Mouse (Mus musculus): ENCODE results near the gene Mthfs. TPM values are rescaled to one million over a fixed set of nuclear protein-coding genes. Genes with fewer than 3 reads are reported as not detected.

The Mthfs gene
- total RNA-seq, 2 experiments from 2014 or later, result 27.3 to 38.3 TPM

DNA sequence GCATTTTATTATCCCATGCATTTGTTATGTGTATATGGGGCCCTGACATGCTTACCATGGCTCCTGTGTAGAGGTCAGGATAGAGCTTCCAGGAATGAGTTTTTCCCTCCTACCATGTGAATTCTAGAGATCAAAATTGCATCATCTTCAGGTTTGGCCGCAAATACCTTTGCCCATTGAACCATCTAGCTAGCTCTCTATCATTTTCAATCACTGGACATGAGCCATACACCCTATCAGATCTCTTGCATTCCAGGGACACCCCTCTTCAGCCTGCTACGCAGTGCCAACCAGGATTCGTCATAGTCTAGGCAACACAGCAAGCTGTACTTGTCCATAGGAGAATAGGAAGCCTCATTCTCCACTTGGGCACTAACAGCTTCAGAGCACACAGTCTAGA, 53.5 kb downstream of the Mthfs start:
- intact Hi-C loops (cut with DNase I), result no loop called here
- DNase-seq (ENCODE audit: extremely low spot score in 1 of 2, low spot score in 2 of 2), result no peak
- H3K27ac ChIP-seq, result no peak overlapping the region
- TF ChIP-seq CTCF (IDR thresholded peaks at IDR 0.05), result no peak
- no peak overlapping the region for H3K4me3 ChIP-seq

DNA sequence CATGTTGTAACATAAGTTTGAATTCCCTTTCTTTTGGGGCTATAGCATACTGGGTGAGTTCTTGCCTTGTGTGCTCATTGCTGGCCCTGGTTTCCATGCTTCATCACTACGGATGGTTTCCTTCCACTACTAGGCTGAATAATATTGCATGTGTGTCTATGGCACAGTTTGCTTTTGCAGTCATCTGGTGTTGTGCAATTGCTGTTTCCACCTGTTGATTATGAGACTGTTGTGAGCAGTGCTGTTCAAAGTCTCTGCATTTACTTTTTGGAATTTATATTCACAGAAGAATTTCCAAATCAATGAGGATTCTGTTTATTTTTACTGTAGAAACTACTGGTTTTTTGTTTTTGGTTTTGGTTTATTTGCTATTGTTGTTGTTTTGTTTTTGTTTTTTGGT, 54.1 kb downstream of the Mthfs start:
- intact Hi-C loops (cut with DNase I), result no loop called here
- no peak overlapping the region for H3K4me3 ChIP-seq
- no peak for DNase-seq (ENCODE audit: extremely low spot score in 1 of 2, low spot score in 2 of 2)
- TF ChIP-seq CTCF (IDR thresholded peaks at IDR 0.05), result no peak
- no peak overlapping the region for H3K27ac ChIP-seq

DNA sequence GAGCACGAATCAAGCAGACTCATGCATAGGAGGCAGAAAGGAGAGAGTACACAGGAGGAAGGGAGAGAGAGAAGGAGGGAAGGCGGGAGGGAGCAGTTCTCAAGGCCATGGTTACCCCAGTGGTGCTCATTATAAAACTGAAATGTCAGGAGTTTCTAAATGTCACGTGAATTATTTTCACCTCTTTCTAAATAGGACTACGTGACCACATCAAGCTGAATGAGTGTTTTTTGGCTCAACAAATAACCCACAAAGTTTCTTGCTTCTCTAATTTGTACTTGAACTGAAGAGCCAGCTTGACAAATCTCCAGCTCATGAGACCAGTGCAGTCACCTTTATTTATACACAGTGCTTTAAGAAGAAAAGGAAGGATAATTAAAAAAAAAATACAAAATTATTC, 56.6 kb downstream of the Mthfs start:
- Histone ChIP-seq H3K4me3 (no peak overlapping the region), H3K27ac (no peak overlapping the region)
- DNase-seq (ENCODE audit: extremely low spot score in 1 of 2, low spot score in 2 of 2), result no peak
- intact Hi-C loops (cut with DNase I), result no loop called here
- TF ChIP-seq CTCF (IDR thresholded peaks at IDR 0.05), result no peak

DNA sequence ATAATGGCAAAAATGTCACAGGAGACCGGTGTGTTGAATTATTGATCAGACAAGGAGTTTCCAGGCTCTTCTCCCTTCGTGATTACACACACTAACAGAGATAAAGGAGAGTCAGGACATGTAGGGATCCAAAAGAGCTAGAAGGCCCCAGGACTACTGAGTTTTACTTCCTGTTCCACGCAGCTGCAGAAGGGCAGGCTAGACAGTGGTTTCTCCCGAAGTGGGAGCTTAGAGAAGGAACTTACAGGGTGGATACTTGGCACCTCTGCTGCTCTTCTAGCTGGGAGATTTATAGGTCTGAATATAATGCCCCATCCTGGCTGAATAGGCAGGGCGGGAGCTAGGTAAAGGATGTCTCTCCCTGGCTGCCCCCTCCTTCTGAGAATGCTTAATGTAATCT, 57.1 kb downstream of the Mthfs start:
- Histone ChIP-seq H3K27ac (no peak overlapping the region), H3K4me3 (no peak overlapping the region)
- intact Hi-C loops (cut with DNase I), result no loop called here
- no peak for DNase-seq (ENCODE audit: extremely low spot score in 1 of 2, low spot score in 2 of 2)
- TF ChIP-seq CTCF (IDR thresholded peaks at IDR 0.05), result no peak

DNA sequence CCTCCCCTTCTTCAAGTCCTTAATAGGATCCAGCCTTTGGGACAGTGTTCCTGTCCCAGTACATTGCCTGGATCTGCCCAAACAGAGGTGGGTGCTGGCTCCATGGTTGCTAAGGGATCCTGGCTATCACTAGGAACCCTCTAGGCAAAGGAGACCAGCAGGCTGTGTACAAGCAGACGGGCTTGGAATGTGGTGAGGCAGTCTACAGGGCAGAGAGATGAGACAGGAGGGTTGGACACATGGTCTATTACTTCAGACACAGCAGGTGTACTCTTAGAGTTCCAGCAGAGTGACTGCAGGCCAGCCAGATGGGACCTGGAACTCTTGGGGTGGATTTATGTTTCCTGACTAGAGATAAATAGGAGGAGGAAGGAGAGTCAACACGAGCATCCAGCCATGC, 59.9 kb downstream of the Mthfs start:
- intact Hi-C loops (cut with DNase I), result no loop called here
- Histone ChIP-seq H3K4me3 (no peak overlapping the region), H3K27ac (no peak overlapping the region)
- DNase-seq (ENCODE audit: extremely low spot score in 1 of 2, low spot score in 2 of 2), result no peak
- TF ChIP-seq CTCF (IDR thresholded peaks at IDR 0.05), result no peak

DNA sequence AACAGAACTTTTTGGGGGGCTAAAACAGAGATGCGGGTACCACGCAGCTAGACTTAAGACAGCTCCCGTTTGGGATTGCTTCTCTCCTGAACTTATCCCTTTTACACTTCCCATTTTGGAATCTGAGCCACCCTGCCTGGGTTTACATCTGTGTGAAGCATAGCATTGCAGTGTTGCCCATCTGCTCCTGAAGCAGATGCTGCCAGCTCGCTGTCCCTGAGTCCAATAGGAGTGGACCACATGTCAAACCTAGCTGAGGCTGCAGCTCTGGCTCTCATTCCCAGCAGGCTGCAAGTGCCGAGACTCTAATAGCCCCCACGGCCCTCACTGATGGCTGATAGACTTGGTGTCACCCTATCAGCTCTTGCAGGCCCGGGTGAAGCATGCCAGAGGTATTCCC, 63.3 kb downstream of the Mthfs start:
- intact Hi-C loops (cut with DNase I), result no loop called here
- no peak for TF ChIP-seq CTCF (IDR thresholded peaks at IDR 0.05)
- Histone ChIP-seq H3K4me3 (no peak overlapping the region), H3K27ac (no peak overlapping the region)
- DNase-seq (ENCODE audit: extremely low spot score in 1 of 2, low spot score in 2 of 2), result no peak

DNA sequence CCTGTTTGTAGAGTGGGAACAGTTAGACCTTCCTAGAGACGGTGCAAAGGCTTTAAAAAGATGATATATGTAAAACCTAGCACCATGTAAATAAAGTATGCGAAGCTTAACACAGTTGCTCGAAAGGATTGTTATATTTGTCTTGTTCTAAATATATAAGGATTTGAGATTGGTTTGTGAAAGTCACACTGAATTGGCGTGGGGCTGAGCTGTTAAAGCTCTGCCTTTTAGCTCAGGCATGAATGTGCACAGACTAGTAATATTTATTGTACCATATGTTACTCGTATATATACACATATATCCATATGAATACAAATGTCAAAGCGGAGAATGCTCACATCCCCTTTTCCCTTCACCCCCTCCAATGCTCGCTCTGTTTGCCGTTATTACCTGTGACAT, 67.7 kb downstream of the Mthfs start:
- no peak for DNase-seq (ENCODE audit: extremely low spot score in 1 of 2, low spot score in 2 of 2)
- TF ChIP-seq CTCF (IDR thresholded peaks at IDR 0.05), result no peak
- intact Hi-C loops (cut with DNase I), result no loop called here
- Histone ChIP-seq H3K4me3 (no peak overlapping the region), H3K27ac (no peak overlapping the region)

DNA sequence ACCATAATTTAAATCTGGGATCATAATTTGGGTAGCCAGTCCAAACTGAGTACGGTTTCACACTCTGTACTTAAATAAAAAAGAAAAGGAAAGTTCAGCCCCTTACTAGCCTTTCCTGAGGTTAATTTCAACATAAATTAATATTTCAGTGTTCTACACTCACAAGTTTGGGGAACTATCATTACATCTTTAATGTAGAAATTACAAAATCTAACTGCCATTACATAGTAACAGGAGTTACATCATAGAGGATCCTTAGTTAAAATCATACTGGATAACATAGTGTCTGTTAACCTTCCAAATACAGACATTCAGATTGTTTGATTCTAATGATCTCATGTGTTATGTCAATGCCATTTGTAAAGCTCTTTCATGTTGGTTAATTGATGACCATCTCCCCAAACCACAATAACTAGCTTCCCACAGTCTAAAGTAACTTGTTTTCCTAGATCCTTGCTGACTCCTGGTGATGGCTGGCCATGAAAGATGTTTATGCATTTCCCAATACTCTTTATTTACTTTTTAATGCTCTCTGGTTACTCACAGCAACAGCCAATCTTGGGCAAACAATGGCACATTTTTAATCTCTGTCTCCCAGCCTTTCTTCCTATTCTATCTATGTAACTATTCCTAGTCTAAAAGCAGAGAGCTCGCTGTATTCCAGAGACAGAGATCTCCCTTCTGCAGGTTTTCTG, 72.0 kb downstream of the Mthfs start:
- Histone ChIP-seq H3K4me3 (no peak overlapping the region), H3K27ac (no peak overlapping the region)
- no peak for DNase-seq (ENCODE audit: extremely low spot score in 1 of 2, low spot score in 2 of 2)
- intact Hi-C loops (cut with DNase I), result no loop called here
- TF ChIP-seq CTCF (IDR thresholded peaks at IDR 0.05), result no peak

DNA sequence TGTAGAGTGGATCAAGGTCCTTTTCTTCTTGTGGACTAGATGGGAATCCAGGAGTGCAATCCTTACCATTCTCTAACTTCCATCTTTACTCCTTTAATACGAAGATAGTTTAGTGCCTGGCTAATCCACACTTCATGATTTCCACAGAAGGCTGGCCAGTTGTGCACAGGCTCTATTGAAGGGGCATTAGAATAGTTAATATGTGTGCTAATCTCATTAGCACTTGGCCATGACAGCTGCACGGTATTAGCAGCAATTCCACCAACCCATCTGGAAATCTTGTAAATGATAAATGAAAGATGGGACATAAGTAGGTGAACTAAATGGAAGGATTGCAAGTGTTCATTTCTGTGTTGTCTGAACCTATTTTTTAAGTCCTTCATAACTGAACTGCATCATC, 77.6 kb downstream of the Mthfs start:
- H3K27ac ChIP-seq, result no peak overlapping the region
- no peak for TF ChIP-seq CTCF (IDR thresholded peaks at IDR 0.05)
- H3K4me3 ChIP-seq, result no peak overlapping the region
- no peak for DNase-seq (ENCODE audit: extremely low spot score in 1 of 2, low spot score in 2 of 2)
- intact Hi-C loops (cut with DNase I), result no loop called here

DNA sequence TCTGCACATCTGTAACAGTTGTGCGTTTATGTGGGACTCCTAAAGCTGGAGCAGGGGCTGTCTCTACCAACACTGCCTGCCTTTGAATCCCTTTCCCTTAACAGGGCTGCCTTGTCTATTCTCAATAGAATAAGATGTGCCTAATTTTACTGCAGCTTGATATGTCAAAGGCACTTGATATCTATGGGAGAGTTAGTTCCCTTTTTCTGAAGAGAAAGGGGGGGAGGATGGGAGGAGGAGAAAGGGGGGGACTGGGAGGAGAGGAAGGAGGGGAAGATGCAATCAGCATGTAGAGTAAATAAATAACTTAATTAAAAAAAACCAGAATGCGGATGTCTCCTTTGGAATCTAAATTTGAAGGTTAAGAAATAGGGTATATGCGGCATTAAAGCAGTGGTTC, 82.9 kb downstream of the Mthfs start:
- DNase-seq (ENCODE audit: extremely low spot score in 1 of 2, low spot score in 2 of 2), result no peak
- intact Hi-C loops (cut with DNase I), result no loop called here
- Histone ChIP-seq H3K27ac (no peak overlapping the region), H3K4me3 (no peak overlapping the region)
- TF ChIP-seq CTCF (IDR thresholded peaks at IDR 0.05), result no peak

DNA sequence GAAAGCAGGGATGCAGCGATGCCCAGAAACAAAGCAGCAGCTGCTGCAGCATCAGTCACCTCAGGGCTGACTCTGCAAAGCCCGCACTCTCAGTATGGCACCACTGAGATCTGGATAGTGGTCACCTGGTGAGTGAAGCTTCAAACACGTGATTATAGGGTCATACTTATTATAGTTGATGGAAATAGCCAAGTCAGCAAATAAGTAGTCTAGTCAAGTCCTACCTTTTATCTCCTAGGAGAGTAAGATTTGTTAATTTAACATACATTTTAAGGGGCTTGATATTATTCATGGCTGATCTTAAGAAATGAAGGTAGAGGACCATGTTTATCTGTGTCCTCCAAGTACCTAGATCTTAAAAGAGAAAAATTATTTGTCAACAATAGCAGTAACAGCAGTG, 83.6 kb downstream of the Mthfs start:
- TF ChIP-seq CTCF (IDR thresholded peaks at IDR 0.05), result no peak
- DNase-seq (ENCODE audit: extremely low spot score in 1 of 2, low spot score in 2 of 2), result no peak
- Histone ChIP-seq H3K4me3 (no peak overlapping the region), H3K27ac (no peak overlapping the region)
- intact Hi-C loops (cut with DNase I), result no loop called here

DNA sequence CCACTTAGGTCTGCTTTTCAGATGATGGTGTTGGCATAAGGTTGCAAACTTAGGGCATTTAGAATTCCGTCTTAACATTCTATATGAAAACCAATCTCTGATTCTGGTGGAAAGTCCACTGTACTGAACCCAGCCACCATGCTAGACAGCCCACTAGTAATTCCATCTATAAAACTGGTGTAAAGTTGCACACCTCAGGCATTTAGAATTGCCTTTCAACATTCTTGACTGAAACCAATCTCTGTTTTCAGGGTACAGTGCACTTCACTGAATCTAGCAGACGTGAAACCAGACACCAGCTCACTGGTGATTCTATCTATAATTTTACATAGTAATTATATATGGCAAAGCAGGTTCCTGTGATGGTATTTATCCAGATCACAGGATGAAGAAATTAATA, 95.2 kb downstream of the Mthfs start:
- no peak overlapping the region for H3K4me3 ChIP-seq
- no peak for TF ChIP-seq CTCF (IDR thresholded peaks at IDR 0.05)
- intact Hi-C loops (cut with DNase I), result no loop called here
- no peak for DNase-seq (ENCODE audit: extremely low spot score in 1 of 2, low spot score in 2 of 2)
- H3K27ac ChIP-seq, result no peak overlapping the region

DNA sequence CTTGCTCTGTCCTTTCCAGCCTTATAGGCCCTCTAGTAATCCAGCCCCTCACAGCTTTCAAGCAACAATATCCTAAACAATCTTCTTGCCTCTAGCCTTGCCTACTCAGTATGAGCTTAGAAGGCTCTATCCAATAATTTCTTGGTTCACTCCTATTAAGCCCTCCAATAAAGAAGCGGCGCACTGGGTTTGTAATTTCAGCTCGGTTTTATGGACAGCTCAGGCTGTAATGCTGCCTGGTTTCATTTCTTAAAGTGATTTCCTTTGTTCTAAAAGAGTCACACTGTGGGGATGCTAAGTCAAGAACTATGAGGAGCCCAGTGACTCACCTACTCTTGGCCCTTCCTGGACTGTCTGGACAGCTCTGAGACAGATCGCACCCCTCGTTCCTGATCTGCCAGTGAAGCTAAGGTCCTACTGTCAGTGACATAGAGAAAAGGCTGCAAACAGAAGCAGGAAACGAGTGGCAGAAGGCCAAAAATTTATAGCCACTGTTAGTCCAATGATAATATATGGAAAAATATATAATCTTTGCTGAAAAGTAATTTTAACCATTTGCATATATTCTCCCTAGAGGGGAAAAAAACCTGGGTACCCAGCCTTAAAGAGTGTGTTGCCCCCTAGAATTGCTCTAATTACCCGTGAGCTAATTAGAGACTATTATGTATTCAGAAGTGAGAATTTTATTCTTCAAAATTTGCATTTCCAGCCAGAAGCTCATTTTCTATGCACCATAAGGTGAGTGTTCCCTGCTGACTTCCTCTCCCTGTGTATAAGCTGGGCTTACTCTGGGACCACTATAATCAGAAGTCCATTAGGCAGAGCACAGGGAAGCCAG, 98.1 kb downstream of the Mthfs start:
- H3K4me3 ChIP-seq, result no peak overlapping the region
- intact Hi-C loops (cut with DNase I), result no loop called here
- no peak overlapping the region for H3K27ac ChIP-seq
- no peak for TF ChIP-seq CTCF (IDR thresholded peaks at IDR 0.05)
- no peak for DNase-seq (ENCODE audit: extremely low spot score in 1 of 2, low spot score in 2 of 2)

All from left cerebral cortex, adult 2 months (tissue).